Mouse (Mus musculus) naive thymus-derived CD4-positive, alpha-beta T cell, adult 2 months (primary cell): ENCODE results near the gene Nhp2.

Experiments
- DNase-seq: peaks from one replicate; pipeline ENCODE4 v3.0.0-alpha.2; 2011; ENCODE audit warnings: low read depth

Nhp2 gene

DNA sequence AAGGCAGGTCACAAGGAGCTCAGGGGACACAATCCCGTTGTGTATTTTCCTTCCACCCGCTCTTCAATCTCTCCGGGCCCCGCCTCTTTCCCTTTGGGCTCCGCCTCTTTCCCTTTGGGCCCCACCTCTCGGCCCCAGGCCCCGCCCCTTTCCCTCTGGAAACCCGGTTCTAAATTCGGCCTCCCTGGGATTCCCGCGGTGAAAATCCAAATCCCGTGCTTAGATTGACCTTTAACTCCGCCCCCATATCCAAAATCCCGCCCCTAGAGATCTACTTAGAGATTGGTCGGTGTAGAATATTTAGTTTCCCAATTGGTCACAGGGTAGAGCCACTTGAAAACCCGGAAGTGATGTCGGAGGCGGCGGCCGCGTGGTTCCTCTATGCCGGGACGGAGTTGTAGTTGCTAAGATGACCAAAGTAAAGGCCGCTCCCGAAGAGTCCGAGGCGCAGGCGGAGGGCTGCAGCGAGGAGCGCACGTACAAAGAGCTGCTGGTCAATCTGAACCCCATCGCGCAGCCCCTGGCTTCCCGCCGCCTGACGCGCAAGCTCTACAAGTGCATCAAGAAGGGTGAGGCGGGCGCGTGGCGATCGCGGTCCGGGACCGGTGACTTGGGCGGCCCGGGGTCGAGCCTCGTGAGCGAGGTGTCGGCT lies at the start of gene Nhp2:
TSS of gene Nhp2 (plus strand) at position 327 of the 652 bp plus-strand sequence.
- DNase-seq, result peak; percentile 93

DNA sequence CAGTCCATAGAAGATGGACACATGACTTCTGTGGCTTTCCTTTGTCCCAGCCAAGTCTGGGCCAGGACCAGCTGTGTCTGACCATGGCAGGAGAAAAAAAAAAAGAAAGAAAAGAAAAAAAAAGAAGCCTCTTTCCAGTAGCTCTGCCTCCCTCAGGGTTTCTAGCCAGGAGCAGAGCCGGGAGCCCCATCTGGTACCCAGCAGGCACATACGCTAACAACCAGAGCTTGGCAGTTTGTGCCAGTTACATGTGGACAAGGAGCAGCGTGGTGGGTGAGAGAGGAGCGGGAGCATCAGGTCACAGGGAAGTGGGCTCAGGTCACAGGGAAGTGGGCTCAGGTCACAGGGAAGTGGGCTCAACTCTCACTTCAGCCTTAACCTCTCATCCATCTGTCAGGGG lies 43.1 kb upstream of the Nhp2 start:
- no peak for DNase-seq

DNA sequence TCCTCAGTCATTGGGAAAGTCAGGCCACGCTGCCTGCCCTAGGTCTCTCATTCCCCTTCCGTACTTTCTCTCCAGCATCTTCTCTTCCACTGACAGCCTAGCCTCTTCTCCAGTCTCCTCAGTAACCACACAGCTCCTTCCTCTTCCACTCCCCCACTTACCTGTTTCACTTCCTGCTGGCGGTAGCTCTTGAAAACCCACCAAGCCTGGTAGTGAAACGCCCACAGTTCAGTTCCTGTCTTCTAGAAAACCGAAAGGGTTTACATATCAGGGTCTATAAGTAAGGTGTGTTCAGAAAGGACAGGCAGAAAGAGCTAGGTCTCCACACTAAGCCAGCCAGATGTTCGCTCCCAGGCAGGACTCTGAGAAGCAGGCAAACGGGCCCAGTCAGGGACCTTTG lies 41.9 kb upstream of the Nhp2 start:
- peak; percentile 73 for DNase-seq

DNA sequence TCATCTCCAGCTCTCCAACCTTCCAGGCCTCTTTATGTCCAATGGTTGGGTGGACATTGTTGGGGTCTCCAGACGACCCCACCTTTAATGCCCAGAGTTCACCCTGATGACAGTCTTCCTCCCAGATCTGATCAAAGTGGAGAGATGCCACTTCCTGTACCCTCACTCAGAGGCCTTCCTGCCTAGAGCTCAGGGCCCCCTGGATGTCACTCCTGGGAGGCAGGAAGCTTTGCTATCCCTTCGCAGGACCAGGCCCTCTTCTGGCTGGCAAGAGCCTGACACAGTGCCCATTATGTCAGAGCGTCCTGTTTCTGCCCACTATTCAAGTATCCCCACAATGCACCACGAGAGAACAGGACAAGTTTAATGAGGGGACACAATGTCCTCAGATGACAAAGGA lies 40.5 kb upstream of the Nhp2 start:
- peak; percentile 42 for DNase-seq

DNA sequence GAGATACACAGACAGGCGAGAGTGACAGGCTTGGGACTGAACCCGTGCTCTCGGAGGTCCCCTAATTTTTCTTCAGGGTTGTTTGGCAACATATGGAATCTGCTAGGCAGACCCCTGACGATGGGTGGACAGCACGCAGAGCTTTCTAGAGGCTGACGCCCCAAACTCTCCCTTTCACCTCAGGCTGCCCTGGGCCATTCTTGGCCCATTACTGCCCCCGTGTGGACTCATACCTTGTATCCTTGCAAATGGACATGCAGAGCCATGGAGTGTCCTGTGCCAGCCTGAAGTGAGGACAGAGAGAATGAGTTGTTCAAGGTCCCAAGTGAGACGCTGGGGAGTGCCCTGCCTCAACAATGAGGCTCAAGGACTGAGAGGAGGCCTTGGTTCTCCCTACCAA lies 36.8 kb upstream of the Nhp2 start:
- peak; percentile 74 for DNase-seq

DNA sequence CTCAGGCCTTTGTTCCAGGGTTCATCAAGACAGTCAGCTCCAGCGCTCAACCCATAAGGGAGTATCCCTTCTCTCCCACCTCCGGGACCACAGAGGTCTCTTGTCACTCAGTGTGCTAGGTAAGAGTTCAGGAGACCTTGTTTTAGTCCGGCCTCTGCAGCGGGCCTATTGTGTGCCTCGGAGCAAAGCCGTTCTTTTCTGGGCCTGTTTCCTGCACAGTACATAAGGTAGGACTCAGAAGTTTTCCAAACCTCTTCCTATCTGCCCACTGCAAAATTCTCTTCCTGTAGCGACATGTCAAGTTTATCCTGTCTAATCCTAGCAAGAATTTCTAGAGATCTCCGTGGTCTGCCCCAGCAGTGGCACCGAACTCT lies 35.5 kb upstream of the Nhp2 start:
- DNase-seq, result no peak

DNA sequence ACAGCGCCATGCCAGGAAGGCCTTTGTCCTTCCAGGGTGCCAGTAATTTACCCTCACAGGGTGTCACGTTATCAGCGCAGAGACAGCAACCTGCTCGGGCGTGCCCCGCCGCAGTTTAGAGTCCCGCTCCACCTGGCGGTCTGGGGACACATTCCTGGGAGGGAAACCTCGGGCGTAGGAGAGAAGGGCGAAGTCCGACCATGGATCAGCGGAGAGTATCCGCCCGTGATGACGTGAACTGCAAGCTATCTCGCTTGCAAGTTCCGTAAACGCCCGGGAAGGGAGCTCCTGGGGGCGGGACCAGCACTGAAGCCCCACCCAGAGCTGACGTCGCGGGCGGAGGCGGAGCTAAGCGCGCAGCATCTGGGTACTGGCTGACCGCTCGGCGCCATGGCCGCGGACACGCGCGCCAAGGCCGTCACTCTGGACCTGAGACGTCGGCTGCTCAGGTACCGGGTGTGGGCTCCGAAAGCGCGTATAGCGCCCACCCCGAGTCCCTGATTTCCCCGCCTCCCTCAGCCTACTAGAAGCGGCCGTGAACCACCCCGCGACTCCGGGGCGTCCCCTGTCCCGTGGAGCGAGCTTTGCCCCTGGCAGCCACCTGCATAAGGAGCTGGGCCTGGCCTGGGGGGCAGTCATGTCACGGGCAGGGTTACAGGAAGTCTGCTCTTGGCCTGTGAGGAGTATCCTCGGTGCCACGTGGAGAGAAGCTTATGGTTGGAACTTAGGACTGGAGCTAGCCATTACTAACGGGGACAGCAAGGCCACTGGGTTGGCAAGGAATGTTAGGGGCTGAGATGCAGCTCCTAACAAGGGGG lies 34.9 kb upstream of the Nhp2 start, which contains the start of gene Phykpl:
TSS of gene Phykpl (plus strand) at position 327 of the 818 bp plus-strand sequence.
- peak; percentile 96 for DNase-seq

DNA sequence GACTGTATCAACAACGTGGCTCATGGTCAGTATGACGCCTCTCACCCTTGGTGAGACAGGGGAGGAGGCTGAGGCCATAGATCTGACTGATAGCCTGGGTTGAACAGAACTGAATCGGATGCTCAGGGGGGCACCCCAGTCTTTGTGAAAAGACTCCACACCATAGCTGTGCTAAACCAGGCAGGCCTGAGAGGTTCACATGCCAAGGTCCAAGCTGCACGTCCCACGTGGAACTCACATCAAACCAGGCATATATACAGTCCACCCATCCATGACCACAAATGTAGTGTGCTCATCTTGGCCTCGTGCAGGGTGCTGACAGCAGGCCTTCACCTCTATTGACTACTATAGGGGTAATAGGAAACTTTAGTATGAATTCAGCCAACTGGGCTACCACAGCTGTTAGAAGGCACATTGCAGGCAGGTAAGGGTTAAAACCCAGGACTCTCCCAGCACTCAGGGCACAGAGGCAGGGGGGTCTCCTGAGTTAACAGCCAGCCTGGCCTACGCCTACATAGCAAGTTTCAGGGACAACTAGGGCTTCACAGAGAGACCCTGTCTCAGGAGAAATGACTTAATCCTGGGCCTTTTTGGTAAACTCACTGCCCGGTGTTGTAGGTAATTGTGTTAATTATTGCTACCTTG lies 33.8 kb upstream of the Nhp2 start:
- peak; percentile 34 for DNase-seq

DNA sequence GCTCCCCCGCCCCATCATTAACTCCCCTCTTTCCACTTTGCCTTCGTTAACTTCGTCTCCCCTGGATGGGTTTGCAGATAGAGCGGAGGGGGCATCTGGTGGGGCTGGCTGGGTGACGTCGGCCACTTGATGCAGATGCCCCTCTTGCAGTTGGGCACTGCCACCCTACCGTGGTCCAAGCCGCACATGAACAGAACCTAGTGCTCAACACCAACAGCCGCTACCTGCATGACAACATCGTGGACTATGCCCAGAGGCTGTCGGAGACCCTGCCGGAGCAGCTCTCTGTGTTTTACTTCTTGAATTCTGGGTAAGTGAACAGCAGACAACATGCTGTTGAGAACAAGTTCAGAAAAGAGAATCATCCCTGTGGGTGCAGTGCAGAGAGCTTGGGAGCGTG lies 33.1 kb upstream of the Nhp2 start:
- DNase-seq, result no peak

DNA sequence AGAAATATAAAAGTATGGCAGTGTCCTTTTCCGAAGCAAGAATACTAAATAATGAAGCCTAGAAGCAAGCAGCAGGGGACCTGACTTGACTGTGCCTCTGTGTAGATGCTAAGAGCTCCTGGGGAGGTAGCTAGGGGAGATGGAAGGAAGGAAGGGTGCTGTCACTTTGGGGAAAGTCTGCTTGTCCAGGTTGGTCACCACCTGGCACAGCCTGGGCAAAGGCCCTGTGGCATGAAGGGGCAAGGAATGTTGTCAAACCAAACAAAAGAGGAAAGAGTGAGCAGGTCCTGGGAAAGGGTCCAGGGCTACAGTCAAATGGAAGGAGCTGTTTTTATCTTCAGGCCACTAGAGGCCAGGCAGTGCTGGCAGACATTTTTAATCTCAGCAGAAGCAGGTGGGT lies 32.5 kb upstream of the Nhp2 start:
- DNase-seq, result no peak

DNA sequence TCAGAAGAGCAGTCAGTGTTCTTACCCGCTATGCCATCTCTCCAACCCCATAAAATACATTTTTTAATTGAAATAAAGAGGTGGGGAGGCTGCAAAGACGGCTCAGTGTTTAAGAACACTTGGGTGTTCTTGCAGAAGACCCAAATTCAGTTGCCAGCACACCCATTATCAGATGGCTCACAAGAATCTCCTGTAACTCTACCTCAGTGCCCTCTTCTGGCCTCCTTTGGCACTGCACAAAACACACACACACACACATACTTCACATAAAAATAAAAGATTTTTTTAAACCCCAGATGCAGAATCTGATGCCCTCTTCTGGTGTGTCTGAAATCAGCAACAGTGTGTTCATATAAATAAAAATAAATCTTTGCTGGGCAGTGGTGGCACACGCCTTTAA lies 30.7 kb upstream of the Nhp2 start:
- peak; percentile 33 for DNase-seq

DNA sequence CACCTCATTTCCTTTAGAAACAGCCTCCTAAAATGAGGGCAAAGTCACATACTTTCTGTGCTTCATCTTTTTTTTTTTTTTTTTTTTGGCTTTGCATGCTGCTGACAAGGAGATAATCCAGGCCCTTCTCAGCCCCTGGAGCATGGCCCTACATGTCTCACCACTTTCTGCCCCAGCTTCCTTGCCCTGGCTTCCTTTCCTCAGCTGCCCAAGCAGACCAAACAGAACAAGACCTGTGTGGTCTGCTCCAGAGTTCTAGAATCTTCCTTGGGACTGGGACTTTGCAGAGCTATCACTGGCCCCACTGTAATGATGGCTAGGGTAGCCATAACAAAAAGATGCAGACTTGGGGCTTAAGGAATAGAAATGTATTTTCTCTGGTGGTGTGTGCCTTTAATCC lies 29.5 kb upstream of the Nhp2 start:
- DNase-seq, result no peak

DNA sequence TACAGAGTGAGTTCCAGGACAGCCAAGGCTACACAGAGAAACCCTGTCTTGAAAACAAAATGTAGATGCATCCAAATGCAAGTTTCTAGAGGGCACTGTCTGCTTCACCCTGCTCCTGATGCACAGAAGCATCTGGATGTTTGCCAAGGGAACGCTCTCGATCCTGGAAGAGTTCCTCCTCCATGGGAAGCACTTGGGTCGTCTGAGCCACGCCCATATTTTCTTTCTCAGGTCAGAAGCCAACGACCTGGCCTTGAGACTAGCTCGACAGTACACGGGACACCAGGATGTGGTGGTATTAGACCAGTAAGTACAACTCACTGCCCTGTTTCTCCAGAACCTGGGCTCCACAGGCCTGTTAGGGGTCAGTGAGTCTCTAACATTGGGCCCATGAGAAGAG lies 28.4 kb upstream of the Nhp2 start:
- DNase-seq, result no peak

DNA sequence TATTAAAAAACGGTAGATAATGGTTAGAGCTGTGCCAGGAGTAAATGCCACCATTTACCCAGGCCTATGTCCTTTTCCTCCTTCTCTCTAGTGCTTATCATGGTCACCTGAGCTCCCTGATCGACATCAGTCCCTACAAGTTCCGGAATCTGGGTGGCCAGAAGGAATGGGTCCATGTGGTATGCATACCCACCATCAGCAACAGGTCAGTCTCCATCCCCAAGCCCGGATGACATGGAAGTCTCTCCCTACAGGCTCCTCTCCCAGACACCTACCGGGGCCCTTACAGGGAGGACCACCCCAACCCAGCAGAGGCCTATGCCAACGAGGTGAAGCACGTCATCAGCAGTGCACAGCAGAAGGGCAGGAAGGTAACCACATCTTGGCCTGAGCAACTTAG lies 27.6 kb upstream of the Nhp2 start:
- DNase-seq, result no peak

DNA sequence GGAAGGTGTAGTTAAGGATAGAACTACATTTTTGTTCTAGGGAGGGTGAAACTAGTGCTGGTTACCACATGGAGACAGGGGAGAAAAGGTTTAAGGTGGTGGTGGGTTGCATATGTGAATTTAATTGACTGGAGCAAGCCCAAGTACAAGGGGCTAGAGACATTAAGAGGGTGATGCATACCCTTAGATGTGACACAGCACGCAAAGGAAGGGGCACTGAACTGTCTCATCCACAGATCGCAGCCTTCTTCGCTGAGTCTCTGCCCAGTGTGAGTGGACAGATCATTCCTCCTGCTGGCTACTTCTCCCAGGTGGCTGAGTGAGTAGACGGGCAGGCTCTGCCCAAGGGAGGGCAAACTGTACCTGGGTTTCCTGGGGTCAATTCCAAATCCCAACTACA lies 26.2 kb upstream of the Nhp2 start:
- no peak for DNase-seq

DNA sequence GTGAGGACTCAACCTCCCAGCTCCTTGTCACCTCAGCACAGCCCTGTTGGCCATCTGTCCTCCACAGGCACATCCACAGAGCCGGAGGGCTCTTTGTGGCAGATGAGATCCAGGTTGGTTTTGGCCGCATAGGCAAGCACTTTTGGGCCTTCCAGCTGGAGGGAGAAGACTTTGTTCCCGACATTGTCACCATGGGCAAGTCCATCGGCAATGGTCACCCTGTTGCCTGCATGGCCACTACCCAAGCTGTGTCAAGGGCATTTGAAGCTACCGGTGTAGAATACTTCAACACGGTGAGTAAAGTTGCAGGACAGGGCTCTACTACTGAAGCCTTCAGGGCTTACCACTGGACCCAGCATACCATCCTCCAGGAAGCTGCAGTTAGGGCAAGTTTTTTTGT lies 25.7 kb upstream of the Nhp2 start:
- DNase-seq, result no peak

DNA sequence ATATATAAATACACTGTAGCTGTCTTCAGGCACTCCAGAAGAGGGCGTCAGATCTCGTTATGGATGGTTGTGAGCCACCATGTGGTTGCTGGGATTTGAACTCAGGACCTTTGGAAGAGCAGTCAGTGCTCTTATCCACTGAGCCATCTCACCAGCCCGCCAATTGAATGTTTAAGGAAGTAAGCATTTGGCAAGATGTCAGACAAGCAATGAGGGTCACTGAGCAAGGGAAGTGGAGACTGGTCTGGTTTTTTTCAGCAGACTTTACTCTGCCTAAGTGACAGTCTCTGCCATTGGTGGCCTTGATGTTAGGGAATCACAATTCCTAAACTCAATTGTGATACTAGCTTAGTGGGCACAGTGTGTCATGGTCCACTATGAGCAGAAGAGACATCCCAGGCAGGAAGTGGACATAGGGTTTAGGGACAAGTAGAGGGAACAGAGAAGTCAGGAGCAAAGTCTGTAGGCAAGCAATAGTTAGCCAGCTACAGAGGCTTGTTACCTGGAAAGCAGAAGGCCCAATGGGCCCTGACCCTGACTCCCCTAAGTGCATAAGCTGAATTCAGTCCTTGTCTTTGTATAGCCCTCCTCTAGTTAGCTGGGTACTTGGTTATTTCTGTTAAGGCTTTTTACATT lies 24.7 kb upstream of the Nhp2 start:
- no peak for DNase-seq

DNA sequence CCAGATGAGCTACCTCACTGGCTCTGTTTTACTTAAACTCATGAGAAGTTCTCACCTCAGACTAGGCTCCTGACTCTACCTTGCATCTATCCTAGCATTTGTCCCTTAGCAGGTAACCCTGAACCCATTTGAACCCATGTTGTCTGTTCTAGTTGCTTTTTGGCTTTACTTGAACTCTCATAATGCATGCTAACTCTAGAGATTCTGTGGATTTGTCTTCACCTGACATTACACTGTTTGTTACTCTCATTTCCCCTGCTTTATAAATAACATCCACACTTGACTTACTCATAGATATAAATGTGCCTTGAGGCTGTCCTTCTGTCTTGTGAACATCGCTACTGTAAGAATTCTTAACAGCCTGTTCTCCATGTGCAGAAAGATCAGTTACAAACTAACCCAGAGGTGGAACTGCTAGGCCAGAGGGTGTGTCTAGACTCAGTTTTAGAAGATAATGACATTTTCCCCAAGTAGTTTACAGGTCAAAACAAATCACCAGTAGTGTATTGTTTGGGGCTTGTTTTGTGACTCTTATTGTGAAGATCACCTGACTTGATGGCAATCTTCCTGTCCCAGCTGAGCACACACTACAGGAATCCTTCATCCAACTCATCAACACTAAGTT lies 24.0 kb upstream of the Nhp2 start:
- no peak for DNase-seq

DNA sequence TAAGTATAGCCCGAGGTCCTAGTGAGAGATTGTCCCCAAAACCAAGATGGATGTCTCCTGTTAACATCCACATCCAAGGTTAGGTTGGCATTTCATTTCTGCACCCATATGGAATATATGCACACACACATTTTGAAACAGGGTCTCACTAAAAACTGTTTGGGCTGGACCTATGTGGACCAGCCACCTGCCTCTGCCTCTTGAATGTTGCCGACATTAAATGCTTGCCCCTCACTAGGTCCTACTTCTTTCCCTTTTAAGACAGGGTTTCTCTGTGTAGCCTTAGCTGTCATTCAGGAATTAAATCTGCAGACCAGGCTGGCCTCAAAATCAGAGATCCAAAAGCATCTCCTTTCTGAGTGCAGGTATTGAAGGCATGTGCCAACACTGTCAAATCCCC lies 22.0 kb upstream of the Nhp2 start:
- DNase-seq, result no peak

DNA sequence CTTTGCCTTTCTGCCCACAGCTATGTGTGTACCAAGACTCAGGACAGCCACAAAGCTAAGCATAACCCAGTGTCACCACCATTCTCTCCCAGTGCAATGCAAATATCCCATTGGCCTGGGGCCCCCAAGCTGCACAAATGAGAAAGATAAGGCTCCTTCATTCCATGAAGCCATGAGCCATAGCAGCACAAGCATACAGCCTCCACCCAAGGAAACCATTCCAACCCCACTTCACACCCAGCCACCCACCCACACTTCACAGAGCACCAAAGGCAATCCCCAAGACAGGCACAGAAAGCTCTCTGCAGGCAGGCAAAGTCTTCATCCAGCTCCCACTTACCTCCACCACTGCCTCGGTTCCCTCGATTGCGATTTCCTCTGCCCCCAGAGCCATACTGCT lies 17.3 kb upstream of the Nhp2 start:
- no peak for DNase-seq

DNA sequence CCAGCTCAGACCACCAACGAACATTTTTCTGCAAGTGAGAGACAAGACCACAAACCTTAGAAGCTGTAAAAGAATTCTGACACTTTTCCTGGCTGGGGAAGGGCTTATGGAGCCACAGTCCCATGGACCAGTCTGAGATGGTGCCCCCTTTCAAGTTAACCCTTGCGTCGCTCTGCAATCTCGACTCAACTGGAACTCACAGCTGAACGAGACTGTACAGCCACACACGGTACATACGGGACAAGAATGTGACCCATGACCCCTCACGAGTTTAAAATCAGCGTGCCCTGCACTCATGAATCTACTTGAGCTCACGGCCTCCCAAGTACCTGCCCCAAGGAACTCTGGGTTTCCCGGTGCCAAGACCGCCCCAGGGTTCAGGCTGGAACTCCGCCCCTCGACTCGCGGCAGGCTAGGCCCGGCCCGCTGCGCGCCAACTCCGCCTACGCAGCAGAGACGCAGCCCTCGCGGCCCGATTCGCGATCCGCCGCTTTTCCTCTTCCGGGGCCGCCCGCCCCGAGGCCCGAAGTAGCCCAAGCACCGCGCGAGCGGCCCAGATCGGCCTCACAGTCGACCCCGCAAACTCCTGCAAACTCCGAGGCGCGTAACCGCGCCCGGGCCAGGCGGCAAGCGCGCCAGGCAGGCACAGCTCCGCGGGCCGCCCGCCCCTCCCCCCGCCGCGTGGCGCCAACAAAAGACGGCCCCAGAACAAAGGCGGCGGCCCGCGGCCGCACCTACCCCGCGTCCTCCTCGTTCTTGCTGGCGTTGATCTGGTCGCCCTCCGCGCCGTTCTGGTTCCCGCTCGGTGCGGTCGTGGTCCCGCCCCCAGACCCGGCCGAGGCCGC lies 13.7 kb upstream of the Nhp2 start:
- peak; percentile 89 for DNase-seq
